Mouse (Mus musculus) stomach, embryonic 14.5 days (tissue): ENCODE data around the gene Trpm7. TPM values are rescaled to one million over a fixed set of nuclear protein-coding genes. Genes with fewer than 3 reads are reported as not detected.

ENCODE experiments used
- ATAC-seq: fragments of 200-750 bp; cut with Nextera tagmentation; 2 replicates; pipeline ENCODE4 v1.8.0; 2017; ENCODE audit warnings: low read depth, moderate TSS enrichment; ENCODE audit not compliant: insufficient number of reproducible peaks, insufficient read depth, low FRiP score
- H3K27ac ChIP-seq: fragments of 300-500 bp; sonication (generic); 2 replicates; pipeline ENCODE4 v1.5.1; 2014; ENCODE audit warnings: mild to moderate bottlenecking, low read length, moderate library complexity, mixed read lengths
- H3K27me3 ChIP-seq: fragments of 300-500 bp; sonication (generic); 2 replicates; pipeline ENCODE4 v1.6.1; 2014; ENCODE audit warnings: low read length, control low read depth, mixed read lengths; ENCODE audit not compliant: control insufficient read depth, insufficient read depth
- H3K36me3 ChIP-seq: fragments of 300-500 bp; sonication (generic); 2 replicates; pipeline ENCODE4 v1.6.1; 2014; ENCODE audit warnings: mild to moderate bottlenecking, control low read depth, low read length, moderate library complexity, mixed read lengths; ENCODE audit not compliant: control insufficient read depth, insufficient read depth
- H3K4me1 ChIP-seq: fragments of 300-500 bp; sonication (generic); 2 replicates; pipeline ENCODE4 v1.6.1; 2014; ENCODE audit warnings: low read length, control low read depth, mixed read lengths; ENCODE audit not compliant: control insufficient read depth, insufficient read depth
- H3K4me2 ChIP-seq: fragments of 300-500 bp; sonication (generic); replicated peaks from 2 replicates; pipeline ENCODE4 v1.6.1; 2014; ENCODE audit warnings: low read depth, low read length, control low read depth
- H3K4me3 ChIP-seq: fragments of 300-500 bp; sonication (generic); 2 replicates; pipeline ENCODE4 v1.5.1; 2014; ENCODE audit warnings: low read depth, low read length, control low read depth
- H3K9ac ChIP-seq: fragments of 300-500 bp; sonication (generic); replicated peaks from 2 replicates; pipeline ENCODE4 v1.6.1; 2014; ENCODE audit warnings: low read depth, mild to moderate bottlenecking, control low read depth, low read length, moderate library complexity, mixed read lengths
- H3K9me3 ChIP-seq: fragments of 300-500 bp; sonication (generic); 2 replicates; pipeline ENCODE4 v1.6.1; 2016; ENCODE audit warnings: low read depth, low read length, control low read depth; ENCODE audit not compliant: control insufficient read depth
- WGBS: fragments of 180-500 bp; shearing (Covaris S2); extraction: QIAGEN DNeasy Blood & Tissue Kit; methylation state at CpG from one replicate; pipeline ENCODE4 v1.1.7; 2014; 5-methylcytosine and 5-hydroxymethylcytosine counted together
- polyA plus RNA-seq: library from polyadenylated mRNA; unstranded; fragments of >200 nt; fragmentation: Nextera tagmentation; extraction: Ambion mirVana; gene quantifications from 2 replicates; pipeline ENCODE4 v1.2.1, GENCODE M21; 2014

The Trpm7 gene
- polyA plus RNA-seq = 67.0 and 71.1 TPM in 2 replicates

- H3K4me1 ChIP-seq = peaks cover 7% of the 10 kb centered on the region; the same call in 1 of the 2 replicates
- H3K36me3 ChIP-seq = no peaks in the 10 kb centered on the region
- peak within 1 kb of the TSS; percentile 96 for H3K27ac ChIP-seq
- under 1% methylated on average over 75 of the region's 81 CpGs for WGBS
- H3K27me3 ChIP-seq = no peaks in the 10 kb centered on the region
- ATAC-seq = peak; percentile 98
- H3K4me3 ChIP-seq = peak within 1 kb of the TSS; percentile 80
- no peaks in the 10 kb centered on the region for H3K9me3 ChIP-seq
- peak within 1 kb of the TSS; percentile 72 for H3K4me2 ChIP-seq
- H3K9ac ChIP-seq = peak within 1 kb of the TSS; percentile 92
Measured at GRCm38 (mm10) chr2:126875871-126876796, at the start of gene Trpm7. TSS of gene Trpm7 (minus strand) at chr2:126876230.

- Histone ChIP-seq H3K27me3 (no peaks in the 10 kb centered on the region), H3K9ac (no peak overlapping the region), H3K4me2 (no peak overlapping the region), H3K27ac (no peak overlapping the region), H3K4me3 (no peak overlapping the region), H3K36me3 (peaks cover 26% of the 10 kb centered on the region; the same call in 1 of the 2 replicates), H3K4me1 (no peaks in the 10 kb centered on the region), H3K9me3 (no peaks in the 10 kb centered on the region)
- WGBS = 85% methylated on average over 12 of the region's 12 CpGs
- ATAC-seq = no peak
Measured at GRCm38 (mm10) chr2:126920358-126921060, 44.5 kb upstream of the Trpm7 start.

- Histone ChIP-seq H3K27me3 (no peaks in the 10 kb centered on the region), H3K4me2 (no peak overlapping the region), H3K4me1 (no peaks in the 10 kb centered on the region), H3K27ac (no peak overlapping the region), H3K9me3 (no peaks in the 10 kb centered on the region), H3K36me3 (peaks cover 12% of the 10 kb centered on the region; the same call in 1 of the 2 replicates), H3K9ac (no peak overlapping the region), H3K4me3 (no peak overlapping the region)
- WGBS = 68% methylated on average over 1 of the region's 1 CpGs
- ATAC-seq = no peak
Measured at GRCm38 (mm10) chr2:126916236-126916635, 40.2 kb upstream of the Trpm7 start.

- Histone ChIP-seq H3K4me1 (no peaks in the 10 kb centered on the region), H3K4me2 (no peak overlapping the region), H3K36me3 (peaks cover 2% of the 10 kb centered on the region; the same call in 1 of the 2 replicates), H3K27ac (no peak overlapping the region), H3K4me3 (no peak overlapping the region), H3K9ac (no peak overlapping the region), H3K27me3 (no peaks in the 10 kb centered on the region), H3K9me3 (no peaks in the 10 kb centered on the region)
- 63% methylated on average over 4 of the region's 4 CpGs for WGBS
- ATAC-seq = no peak
Measured at GRCm38 (mm10) chr2:126914096-126914495, 38.1 kb upstream of the Trpm7 start.

GRCm38 (mm10) chr2:126904162-126904561 is 28.1 kb upstream of the Trpm7 start:
- Histone ChIP-seq H3K4me2 (no peak overlapping the region), H3K36me3 (peaks cover 6% of the 10 kb centered on the region), H3K27me3 (no peaks in the 10 kb centered on the region), H3K4me3 (no peak overlapping the region), H3K9me3 (no peaks in the 10 kb centered on the region), H3K27ac (no peak overlapping the region), H3K4me1 (no peaks in the 10 kb centered on the region), H3K9ac (no peak overlapping the region)
- WGBS = 65% methylated on average over 3 of the region's 3 CpGs
- ATAC-seq = no peak

- H3K4me1 ChIP-seq = no peaks in the 10 kb centered on the region
- no peak overlapping the region for H3K9ac ChIP-seq
- no peak overlapping the region for H3K4me2 ChIP-seq
- H3K27ac ChIP-seq = no peak overlapping the region
- H3K9me3 ChIP-seq = no peaks in the 10 kb centered on the region
- WGBS = 86% methylated on average over 9 of the region's 9 CpGs
- peaks cover 8% of the 10 kb centered on the region for H3K36me3 ChIP-seq
- no peak for ATAC-seq
- H3K4me3 ChIP-seq = no peak overlapping the region
- no peaks in the 10 kb centered on the region for H3K27me3 ChIP-seq
Measured at GRCm38 (mm10) chr2:126897511-126897910, 21.5 kb upstream of the Trpm7 start.

- no peak for ATAC-seq
- 91% methylated on average over 6 of the region's 6 CpGs for WGBS
- H3K27ac ChIP-seq = no peak overlapping the region
- no peak overlapping the region for H3K4me3 ChIP-seq
- no peaks in the 10 kb centered on the region for H3K4me1 ChIP-seq
- H3K36me3 ChIP-seq = peaks cover 6% of the 10 kb centered on the region
- H3K27me3 ChIP-seq = no peaks in the 10 kb centered on the region
- H3K9ac ChIP-seq = no peak overlapping the region
- no peaks in the 10 kb centered on the region for H3K9me3 ChIP-seq
- H3K4me2 ChIP-seq = no peak overlapping the region
Measured at GRCm38 (mm10) chr2:126896941-126897340, 20.9 kb upstream of the Trpm7 start.

GRCm38 (mm10) chr2:126894245-126894644 is 18.2 kb upstream of the Trpm7 start:
- ATAC-seq = no peak
- H3K9me3 ChIP-seq = no peaks in the 10 kb centered on the region
- peaks cover 2% of the 10 kb centered on the region; the same call in 1 of the 2 replicates for H3K36me3 ChIP-seq
- no peak overlapping the region for H3K9ac ChIP-seq
- WGBS = 93% methylated on average over 3 of the region's 3 CpGs
- no peaks in the 10 kb centered on the region for H3K27me3 ChIP-seq
- no peaks in the 10 kb centered on the region for H3K4me1 ChIP-seq
- no peak overlapping the region for H3K4me2 ChIP-seq
- H3K4me3 ChIP-seq = no peak overlapping the region
- H3K27ac ChIP-seq = no peak overlapping the region
